Mouse (Mus musculus): ENCODE results near the gene Trim37. TPM values are rescaled to one million over a fixed set of nuclear protein-coding genes. Genes with fewer than 3 reads are reported as not detected.

Gene Trim37
- total and polyA plus RNA-seq, 3 experiments = 36.2 to 60.6 (median 41.9) TPM

- dilution Hi-C loops (cut with MboI; ENCODE audit: extremely low pct_ligation_motif_present, extremely low pct_unique_long_range_greater_than_20kb, low sequenced_read_pairs) = no loop called here
- peak; percentile 100 for DNase-seq (ENCODE audit: extremely low read depth)
- H3K36me3 ChIP-seq (replicated peaks in 1 of 2; ENCODE audit: control insufficient read depth in 1 of 2, insufficient read depth in 1 of 2, low read length in 1 of 2) = peaks cover 22 to 46% of the 10 kb centered on the region in 2 experiments
- no peaks in the 10 kb centered on the region for H3K9me3 ChIP-seq (replicated peaks; ENCODE audit: low read length)
- peak within 1 kb of the TSS; percentile 66 to 96 (median 90) for H3K4me3 ChIP-seq (replicated peaks in 1 of 3; ENCODE audit: low read depth in 2 of 3, low read length in 2 of 3, poor library complexity in 1 of 3)
- H3K4me1 ChIP-seq (ENCODE audit: control insufficient read depth in 1 of 2, insufficient read depth in 2 of 2) = peaks cover 0 to 36% of the 10 kb centered on the region in 2 experiments; a peak in 2 of 4 replicates
- peak within 1 kb of the TSS; percentile 89 for H3K9ac ChIP-seq (ENCODE audit: insufficient read depth, low read depth)
- no peaks in the 10 kb centered on the region for H3K27me3 ChIP-seq (replicated peaks)
- TF ChIP-seq EP300 (IDR thresholded peaks at IDR 0.05; ENCODE audit: low read length) (no peak), POLR2A (IDR thresholded peaks at IDR 0.05; ENCODE audit: low read depth, low read length) (peak; percentile 94), MYC (IDR thresholded peaks at IDR 0.05; ENCODE audit: low read depth, low read length) (peak; percentile 39; the same call in 1 of the 2 replicates), CTCF (conservative IDR thresholded peaks at IDR 0.05 in 1 of 2, IDR thresholded peaks at IDR 0.05 in 1 of 2; ENCODE audit: low read depth in 2 of 2, low read length in 2 of 2) (no peak), RCOR1 (conservative IDR thresholded peaks at IDR 0.05; ENCODE audit: low read depth, low read length) (no peak), BHLHE40 (IDR thresholded peaks at IDR 0.05; ENCODE audit: low read depth, low read length) (peak; percentile 47; the same call in 1 of the 2 replicates), HCFC1 (IDR thresholded peaks at IDR 0.05; ENCODE audit: low read depth, low read length) (peak; percentile 74), ELF1 (IDR thresholded peaks at IDR 0.05; ENCODE audit: low read depth, low read length) (peak; percentile 63), USF1 (IDR thresholded peaks at IDR 0.05; ENCODE audit: low read depth, low read length) (no peak), NELFE (IDR thresholded peaks at IDR 0.05; ENCODE audit: low read depth, low read length) (peak; percentile 94), SMC3 (IDR thresholded peaks at IDR 0.05; ENCODE audit: low read depth, low read length) (no peak), MAX (IDR thresholded peaks at IDR 0.05; ENCODE audit: low read length) (peak; percentile 77), IRF4 (IDR thresholded peaks at IDR 0.05; ENCODE audit: low read depth, low read length) (no peak), JUND (conservative IDR thresholded peaks at IDR 0.05; ENCODE audit: low read depth, low read length) (no peak), TBP (conservative IDR thresholded peaks at IDR 0.05; ENCODE audit: low read depth, low read length) (peak; percentile 97), ZMIZ1 (IDR thresholded peaks at IDR 0.05; ENCODE audit: low read depth, low read length) (peak; percentile 39; the same call in 1 of the 2 replicates), MAZ (IDR thresholded peaks at IDR 0.05; ENCODE audit: low read depth, low read length) (no peak; the same call in 1 of the 2 replicates), ZKSCAN1 (IDR thresholded peaks at IDR 0.05; ENCODE audit: borderline replicate concordance, low read depth, low read length) (no peak), GABPA (IDR thresholded peaks at IDR 0.05; ENCODE audit: insufficient replicate concordance, low read depth, low read length) (peak; percentile 73), KAT2A (IDR thresholded peaks at IDR 0.05; ENCODE audit: insufficient replicate concordance, low read length) (no peak; the same call in 1 of the 2 replicates), E2F4 (IDR thresholded peaks at IDR 0.05; ENCODE audit: insufficient replicate concordance, low read depth, low read length) (peak; percentile 84; the same call in 1 of the 2 replicates), PAX5 (IDR thresholded peaks at IDR 0.05; ENCODE audit: low read length) (no peak), NRF1 (IDR thresholded peaks at IDR 0.05; ENCODE audit: low read depth, low read length) (peak; percentile 63), ZC3H11A (IDR thresholded peaks at IDR 0.05; ENCODE audit: low read depth, low read length) (no peak), RAD21 (IDR thresholded peaks at IDR 0.05; ENCODE audit: low read depth, low read length) (no peak), MXI1 (IDR thresholded peaks at IDR 0.05; ENCODE audit: low read depth, low read length) (peak; percentile 1; the same call in 1 of the 2 replicates), CHD1 (IDR thresholded peaks at IDR 0.05; ENCODE audit: low read depth, low read length) (no peak), MAFK (IDR thresholded peaks at IDR 0.05; ENCODE audit: insufficient replicate concordance, low read length) (no peak), MEF2A (IDR thresholded peaks at IDR 0.05; ENCODE audit: borderline replicate concordance, low read depth, low read length) (no peak), POLR2AphosphoS2 (IDR thresholded peaks at IDR 0.05; ENCODE audit: low read depth, low read length) (peak; percentile 55; the same call in 1 of the 2 replicates), SIN3A (IDR thresholded peaks at IDR 0.05; ENCODE audit: low read length) (peak; percentile 32; the same call in 1 of the 2 replicates), ZNF384 (IDR thresholded peaks at IDR 0.05; ENCODE audit: low read depth, low read length) (no peak), TCF12 (IDR thresholded peaks at IDR 0.05; ENCODE audit: low read depth, low read length) (peak; percentile 86), ETS1 (conservative IDR thresholded peaks at IDR 0.05; ENCODE audit: low read depth, low read length) (no peak), UBTF (IDR thresholded peaks at IDR 0.05; ENCODE audit: low read depth, low read length) (no peak; the same call in 1 of the 2 replicates), CHD2 (IDR thresholded peaks at IDR 0.05; ENCODE audit: low read length) (peak; percentile 97), JUN (IDR thresholded peaks at IDR 0.05; ENCODE audit: insufficient read depth, low read depth, low read length) (no peak), USF2 (conservative IDR thresholded peaks at IDR 0.05; ENCODE audit: low read depth, low read length) (no peak)
- H3K27ac ChIP-seq (ENCODE audit: insufficient read depth, low read depth) = peak within 1 kb of the TSS; percentile 63
- peak within 1 kb of the TSS; percentile 100 for H3K4me2 ChIP-seq (ENCODE audit: insufficient read depth, low read depth, poor library complexity, severe bottlenecking)
- peaks cover 60% of the 10 kb centered on the region for H3K79me2 ChIP-seq (replicated peaks; ENCODE audit: control insufficient read depth, extremely low read depth, insufficient read depth, poor library complexity, severe bottlenecking)
- in situ Hi-C loops (cut with MboI; ENCODE audit: low pct_ligation_motif_present, low pct_unique_long_range_greater_than_20kb, low sequenced_read_pairs) = no loop called here
These were observed 17.9 kb upstream of the Trim37 start, which contains the start of gene Ska2 for GRCm38 (mm10) chr11:87108755-87109518. Ska2 (plus strand) TSS chr11:87109234.

Measured in CH12.LX (cell line).